Mouse (Mus musculus) limb, embryonic 11.5 days (tissue): ENCODE data around the gene Dgkd. TPM values are rescaled to one million over a fixed set of nuclear protein-coding genes. Genes with fewer than 3 reads are reported as not detected.
"Not testable (repeated sequence)": the region's sequence is repeated elsewhere in the genome, so short reads cannot be mapped to it uniquely, and the experiment has no call there.

Experiments
- ATAC-seq: fragments of 200-750 bp; cut with Nextera tagmentation; 2 replicates; pipeline ENCODE4 v1.8.0; 2017; ENCODE audit warnings: low read depth; ENCODE audit not compliant: insufficient number of reproducible peaks, low FRiP score, low TSS enrichment
- DNase-seq: peaks from one replicate; pipeline ENCODE4 v3.0.0-alpha.2; 2015; ENCODE audit warnings: low spot score
- H3K27ac ChIP-seq: fragments of 300-500 bp; sonication (generic); replicated peaks from 2 replicates; pipeline ENCODE4 v1.5.1; 2014; ENCODE audit warnings: low read depth, mild to moderate bottlenecking, low read length
- H3K27me3 ChIP-seq: fragments of 300-500 bp; sonication (generic); 2 replicates; pipeline ENCODE4 v1.6.1; 2014; ENCODE audit warnings: mild to moderate bottlenecking, low read length, mixed read lengths; ENCODE audit not compliant: control insufficient read depth, insufficient read depth
- H3K36me3 ChIP-seq: fragments of 300-500 bp; sonication (generic); 2 replicates; pipeline ENCODE4 v1.6.1; 2014; ENCODE audit warnings: mild to moderate bottlenecking, low read length, moderate library complexity, mixed read lengths; ENCODE audit not compliant: control insufficient read depth, insufficient read depth
- H3K4me1 ChIP-seq: fragments of 300-500 bp; sonication (generic); 2 replicates; pipeline ENCODE4 v1.6.1; 2014; ENCODE audit warnings: low read length, mixed read lengths; ENCODE audit not compliant: control insufficient read depth, insufficient read depth
- H3K4me2 ChIP-seq: fragments of 300-500 bp; sonication (generic); 2 replicates; pipeline ENCODE4 v1.6.1; 2014; ENCODE audit warnings: low read depth, mild to moderate bottlenecking, moderate library complexity; ENCODE audit not compliant: severe bottlenecking
- H3K4me3 ChIP-seq: fragments of 300-500 bp; sonication (generic); 2 replicates; pipeline ENCODE4 v1.5.1; 2014; ENCODE audit warnings: low read depth, low read length
- H3K9ac ChIP-seq: fragments of 300-500 bp; sonication (generic); 2 replicates; pipeline ENCODE4 v1.6.1; 2014; ENCODE audit warnings: mild to moderate bottlenecking, low read length
- H3K9me3 ChIP-seq: fragments of 300-500 bp; sonication (generic); 2 replicates; pipeline ENCODE4 v1.6.1; 2016; ENCODE audit warnings: low read length; ENCODE audit not compliant: control insufficient read depth
- WGBS: fragments of 180-500 bp; shearing (Covaris S2); extraction: QIAGEN DNeasy Blood & Tissue Kit; methylation state at CpG from one replicate; pipeline ENCODE4 v1.1.7; 2014; 5-methylcytosine and 5-hydroxymethylcytosine counted together
- polyA plus RNA-seq: library from polyadenylated mRNA; unstranded; fragments of >200 nt; fragmentation: Nextera tagmentation; extraction: Ambion mirVana; gene quantifications from 2 replicates; pipeline ENCODE4 v1.2.1, GENCODE M21; 2014

Dgkd gene
- polyA plus RNA-seq, 1 experiment from 2014 or later, result 39.1 TPM

DNA sequence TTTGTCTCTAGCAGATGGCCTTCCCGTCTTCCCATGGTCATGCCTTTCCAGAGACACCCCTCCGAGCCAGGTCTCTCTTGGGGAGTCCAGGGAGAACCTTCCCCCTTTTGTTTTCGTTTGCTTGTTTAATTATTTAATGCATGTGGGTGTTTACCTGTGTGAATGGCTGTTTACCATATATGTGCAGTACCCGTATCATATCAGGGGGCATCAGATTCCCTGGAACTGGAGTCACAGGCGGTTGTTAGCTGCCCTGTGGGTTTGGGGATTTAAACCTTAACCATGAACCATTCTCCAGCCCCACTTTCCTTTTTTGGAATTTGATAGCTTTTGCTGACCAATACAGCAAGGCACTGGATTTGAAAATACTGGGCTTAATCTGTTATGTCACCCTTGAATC lies 27.8 kb upstream of the Dgkd start:
- Histone ChIP-seq H3K4me2 (no peak overlapping the region), H3K36me3 (no peaks in the 10 kb centered on the region), H3K4me3 (no peak overlapping the region), H3K9ac (no peak overlapping the region), H3K9me3 (no peaks in the 10 kb centered on the region), H3K27me3 (no peaks in the 10 kb centered on the region), H3K27ac (no peak overlapping the region), H3K4me1 (no peaks in the 10 kb centered on the region)
- no peak for ATAC-seq
- 87% methylated on average over 5 of the region's 5 CpGs for WGBS
- no peak for DNase-seq

DNA sequence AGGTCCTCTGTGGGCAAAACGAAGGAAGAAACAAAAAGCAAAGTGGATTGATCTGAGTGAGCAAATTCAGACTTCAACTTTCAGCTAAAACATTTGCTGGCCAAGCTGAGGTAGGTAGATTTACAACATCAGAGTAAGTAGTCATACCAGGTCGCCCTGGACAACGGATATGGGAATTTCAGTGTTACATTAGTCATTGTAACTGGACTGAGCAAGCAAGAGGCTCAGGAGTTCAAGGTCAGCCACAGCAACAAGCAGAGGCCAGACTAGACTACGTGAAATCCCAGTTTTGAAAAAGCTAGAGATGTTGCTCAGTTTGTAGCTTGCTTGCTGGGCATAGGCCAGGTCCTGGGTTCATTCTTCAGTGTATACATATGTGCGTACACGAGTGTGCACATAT lies 27.1 kb upstream of the Dgkd start:
- H3K27ac ChIP-seq, result no peak overlapping the region
- ATAC-seq (no peak), DNase-seq (no peak)
- H3K4me2 ChIP-seq, result no peak overlapping the region
- no peaks in the 10 kb centered on the region for H3K27me3 ChIP-seq
- no peaks in the 10 kb centered on the region for H3K4me1 ChIP-seq
- no peak overlapping the region for H3K4me3 ChIP-seq
- 90% methylated on average over 6 of the region's 6 CpGs for WGBS
- no peak overlapping the region for H3K9ac ChIP-seq
- no peaks in the 10 kb centered on the region for H3K9me3 ChIP-seq
- no peaks in the 10 kb centered on the region for H3K36me3 ChIP-seq

DNA sequence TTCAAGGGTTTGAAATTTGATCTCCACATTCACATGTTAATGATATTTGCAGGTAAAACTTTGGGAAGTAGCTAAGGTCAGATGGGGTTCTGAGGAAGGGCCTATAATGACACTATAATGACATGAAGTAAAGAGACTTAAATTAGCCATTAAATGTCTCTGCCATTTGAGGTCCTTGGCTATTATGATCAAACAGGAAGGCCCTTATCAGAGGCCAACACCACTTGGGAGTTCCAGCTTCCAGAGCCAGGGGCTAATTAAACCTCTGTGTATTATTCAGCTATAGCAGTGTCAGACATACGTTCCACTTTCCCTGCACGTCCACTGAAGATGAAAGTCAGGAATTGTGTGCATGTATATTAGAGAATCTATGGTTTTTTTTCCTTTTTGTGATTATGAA lies 26.6 kb upstream of the Dgkd start:
- Histone ChIP-seq H3K27ac (no peak overlapping the region), H3K4me2 (no peak overlapping the region), H3K36me3 (no peaks in the 10 kb centered on the region), H3K4me1 (no peaks in the 10 kb centered on the region), H3K9me3 (no peaks in the 10 kb centered on the region), H3K27me3 (no peaks in the 10 kb centered on the region), H3K9ac (no peak overlapping the region), H3K4me3 (no peak overlapping the region)
- ATAC-seq, result no peak
- 85% methylated on average over 2 of the region's 2 CpGs for WGBS
- no peak for DNase-seq

DNA sequence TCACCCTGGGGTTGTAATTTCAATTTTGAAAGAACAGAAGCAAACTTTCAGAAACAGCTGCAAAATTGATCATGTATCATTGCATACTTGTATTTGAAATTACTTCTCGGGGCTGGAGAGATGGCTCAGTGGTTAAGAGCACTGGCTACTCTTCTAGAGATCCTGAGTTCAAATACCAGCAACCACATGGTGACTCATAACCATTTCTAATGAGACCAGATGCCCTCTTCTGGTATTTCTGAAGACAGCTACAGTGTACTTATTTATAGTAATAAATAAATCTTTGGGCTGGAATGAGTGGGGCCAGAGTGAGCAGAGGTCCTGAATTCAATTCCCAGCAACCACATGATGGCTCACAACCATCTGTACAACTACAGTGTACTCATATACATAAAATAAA lies 25.6 kb upstream of the Dgkd start:
- not testable (repeated sequence) for H3K4me2 ChIP-seq, H3K4me1 ChIP-seq, H3K9me3 ChIP-seq, ATAC-seq, H3K27me3 ChIP-seq, H3K36me3 ChIP-seq, H3K4me3 ChIP-seq, H3K9ac ChIP-seq, DNase-seq, H3K27ac ChIP-seq
- 86% methylated on average over 1 of the region's 1 CpGs for WGBS

DNA sequence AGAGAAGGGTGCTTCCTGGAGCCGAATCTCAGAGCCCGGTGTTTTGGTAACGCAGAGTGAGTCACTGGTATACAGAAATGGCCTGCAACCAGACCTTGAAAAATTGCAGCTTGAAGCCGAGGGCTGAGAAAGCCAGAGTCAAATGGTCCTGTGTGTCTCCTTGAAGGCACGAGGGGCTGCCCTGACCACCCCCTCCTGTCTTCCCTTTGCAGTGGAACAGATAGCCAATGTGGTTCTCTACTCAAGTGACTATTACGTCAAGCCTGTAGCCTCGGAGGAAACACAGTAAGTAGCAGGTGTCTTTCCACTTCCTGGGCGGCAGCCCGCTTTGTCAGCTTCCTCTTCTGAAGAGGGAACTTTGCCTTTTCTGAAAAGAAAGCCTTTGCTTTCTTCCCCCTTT lies 24.9 kb upstream of the Dgkd start:
- no peak overlapping the region for H3K9ac ChIP-seq
- H3K4me1 ChIP-seq, result no peaks in the 10 kb centered on the region
- H3K4me3 ChIP-seq, result no peak overlapping the region
- no peak for ATAC-seq
- no peaks in the 10 kb centered on the region for H3K36me3 ChIP-seq
- H3K27ac ChIP-seq, result no peak overlapping the region
- H3K4me2 ChIP-seq, result no peak overlapping the region
- DNase-seq, result no peak
- WGBS, result 79% methylated on average over 9 of the region's 9 CpGs
- H3K9me3 ChIP-seq, result no peaks in the 10 kb centered on the region
- no peaks in the 10 kb centered on the region for H3K27me3 ChIP-seq

DNA sequence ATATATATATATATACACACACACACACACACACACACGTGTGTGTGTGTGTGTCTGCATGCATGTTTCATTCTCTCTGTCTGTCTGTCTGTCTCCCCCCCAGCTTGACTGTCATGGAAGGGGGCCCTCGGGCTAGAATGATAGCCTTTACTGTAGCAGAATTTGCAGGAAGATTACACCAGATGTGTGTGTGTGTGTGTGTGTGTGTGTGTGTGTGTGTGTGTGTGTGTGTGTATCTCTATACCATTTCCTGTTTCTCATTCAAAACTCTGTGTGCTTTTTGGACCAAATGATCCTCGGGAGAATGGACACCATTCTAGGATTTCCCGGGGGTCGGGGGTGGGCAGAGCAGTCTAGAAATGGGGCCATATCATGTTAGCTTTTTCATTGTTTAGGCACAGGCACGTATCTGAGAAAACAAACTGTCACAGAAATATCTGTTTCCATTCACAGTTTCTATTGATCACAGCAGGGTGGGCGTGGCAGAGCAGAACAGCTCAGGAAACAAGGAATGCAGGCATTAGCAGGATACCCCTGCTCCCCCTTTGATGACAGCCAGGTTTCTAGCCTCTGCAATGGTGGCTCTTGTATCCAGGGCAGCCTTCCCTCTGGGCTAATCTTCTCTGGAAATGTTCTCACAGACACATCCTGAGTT lies 24.0 kb upstream of the Dgkd start:
- no peaks in the 10 kb centered on the region for H3K36me3 ChIP-seq
- ATAC-seq (no peak), DNase-seq (no peak)
- H3K27me3 ChIP-seq, result no peaks in the 10 kb centered on the region
- H3K4me2 ChIP-seq, result no peak overlapping the region
- H3K4me1 ChIP-seq, result no peaks in the 10 kb centered on the region
- no peak overlapping the region for H3K9ac ChIP-seq
- no peaks in the 10 kb centered on the region for H3K9me3 ChIP-seq
- 57% methylated on average over 7 of the region's 7 CpGs for WGBS
- no peak overlapping the region for H3K4me3 ChIP-seq
- no peak overlapping the region for H3K27ac ChIP-seq

DNA sequence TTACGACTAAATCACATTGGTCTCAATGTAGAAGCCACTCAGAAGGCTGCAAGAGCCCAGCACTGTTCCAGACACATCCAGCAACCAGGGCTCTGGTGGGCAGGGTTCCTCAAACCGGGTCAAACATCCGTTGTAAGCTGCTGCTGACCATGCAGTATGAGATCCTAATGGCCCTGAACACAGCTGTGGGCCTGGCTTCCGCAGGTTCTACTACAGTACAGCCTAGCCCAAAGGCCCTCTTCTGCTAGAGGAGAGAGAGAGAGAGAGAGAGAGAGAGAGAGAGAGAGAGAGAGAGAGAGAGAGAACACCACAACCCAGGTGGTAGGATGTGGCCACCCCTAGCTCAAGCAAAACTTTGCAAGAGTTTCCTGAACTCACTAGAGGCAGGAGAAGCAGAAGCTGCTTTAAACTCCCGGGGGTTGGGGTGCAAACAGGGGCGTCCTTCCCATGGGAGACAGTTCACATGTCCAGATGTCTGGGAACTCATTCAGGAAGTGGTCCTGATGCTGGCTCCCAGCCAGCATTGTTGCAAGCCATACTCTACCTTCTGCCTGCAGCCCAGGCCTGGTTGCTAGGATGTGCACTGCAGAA lies 23.4 kb upstream of the Dgkd start:
- DNase-seq (no peak), ATAC-seq (no peak)
- H3K4me1 ChIP-seq, result no peaks in the 10 kb centered on the region
- no peaks in the 10 kb centered on the region for H3K27me3 ChIP-seq
- WGBS, result 59% methylated on average over 6 of the region's 6 CpGs
- H3K36me3 ChIP-seq, result no peaks in the 10 kb centered on the region
- no peak overlapping the region for H3K4me2 ChIP-seq
- H3K9ac ChIP-seq, result no peak overlapping the region
- H3K9me3 ChIP-seq, result no peaks in the 10 kb centered on the region
- H3K4me3 ChIP-seq, result no peak overlapping the region
- no peak overlapping the region for H3K27ac ChIP-seq

DNA sequence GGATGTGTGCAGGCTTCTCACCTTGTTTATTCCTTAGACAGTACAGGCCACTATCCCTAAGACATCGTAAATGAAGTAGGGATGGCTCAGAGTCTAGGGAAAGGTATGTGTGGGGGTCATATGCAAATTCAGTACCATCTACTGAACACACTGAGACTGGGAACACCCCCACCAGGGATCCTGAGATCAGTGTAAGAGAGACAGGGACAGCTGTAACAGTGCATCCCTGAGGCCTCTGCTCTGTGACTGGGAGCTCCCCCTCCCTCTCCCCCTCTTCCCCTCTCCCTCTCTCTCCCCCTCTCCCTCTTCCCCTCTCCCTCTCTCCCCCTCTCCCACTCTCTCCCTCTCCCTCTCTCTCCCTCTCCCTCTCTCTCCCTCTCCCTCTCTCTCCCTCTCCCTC lies 16.6 kb upstream of the Dgkd start:
- Histone ChIP-seq H3K27me3 (no peaks in the 10 kb centered on the region), H3K27ac (no peak overlapping the region), H3K9me3 (no peaks in the 10 kb centered on the region), H3K9ac (no peak overlapping the region), H3K36me3 (no peaks in the 10 kb centered on the region), H3K4me2 (no peak overlapping the region), H3K4me3 (no peak overlapping the region), H3K4me1 (no peaks in the 10 kb centered on the region)
- ATAC-seq (no peak), DNase-seq (no peak)
- WGBS, result 59% methylated on average over 1 of the region's 1 CpGs

DNA sequence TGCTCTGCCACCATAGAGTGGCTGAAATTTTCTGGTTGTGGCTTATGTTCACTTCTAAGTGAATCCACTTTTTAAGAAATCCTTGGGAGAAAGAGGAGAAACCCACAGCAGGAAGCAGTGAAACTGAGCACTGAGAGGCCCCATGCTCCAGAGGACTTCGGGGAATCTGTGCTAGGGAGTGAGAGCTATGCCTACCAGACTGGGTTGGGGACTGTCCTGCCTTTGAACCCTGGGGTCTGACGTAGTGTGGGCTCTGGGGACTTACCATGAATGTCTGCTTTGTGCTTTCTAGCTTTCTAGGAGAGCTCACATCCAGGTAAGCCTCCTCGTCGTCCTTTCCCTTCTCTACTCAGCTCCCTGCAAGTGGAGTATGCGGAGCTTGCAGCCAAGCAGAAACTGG lies 16.1 kb upstream of the Dgkd start:
- no peak overlapping the region for H3K9ac ChIP-seq
- H3K27me3 ChIP-seq, result no peaks in the 10 kb centered on the region
- DNase-seq, result no peak
- no peaks in the 10 kb centered on the region for H3K4me1 ChIP-seq
- no peak overlapping the region for H3K4me3 ChIP-seq
- H3K4me2 ChIP-seq, result no peak overlapping the region
- H3K36me3 ChIP-seq, result no peaks in the 10 kb centered on the region
- WGBS, result 44% methylated on average over 5 of the region's 5 CpGs
- peak; percentile 54; the same call in 1 of the 2 replicates for ATAC-seq
- no peaks in the 10 kb centered on the region for H3K9me3 ChIP-seq
- no peak overlapping the region for H3K27ac ChIP-seq
